Mouse (Mus musculus) brain, embryonic 14.5 days (tissue): ENCODE data around the gene Xrra1.

Source experiments
- CTCF ChIP-seq: fragments of 200-500 bp; IDR thresholded peaks from 2 replicates; pipeline ENCODE4 v1.5.1; 2012; ENCODE audit warnings: inconsistent platforms, mild to moderate bottlenecking, moderate library complexity, borderline replicate concordance; ENCODE audit not compliant: insufficient read depth, insufficient read length; ENCODE audit errors: extremely low read depth
- POLR2A ChIP-seq: fragments of 200-500 bp; IDR thresholded peaks from 2 replicates; pipeline ENCODE4 v1.6.1; 2012; ENCODE audit warnings: mild to moderate bottlenecking, inconsistent platforms, borderline replicate concordance; ENCODE audit not compliant: poor library complexity, insufficient read depth, insufficient read length, severe bottlenecking; ENCODE audit errors: extremely low read depth

DNA sequence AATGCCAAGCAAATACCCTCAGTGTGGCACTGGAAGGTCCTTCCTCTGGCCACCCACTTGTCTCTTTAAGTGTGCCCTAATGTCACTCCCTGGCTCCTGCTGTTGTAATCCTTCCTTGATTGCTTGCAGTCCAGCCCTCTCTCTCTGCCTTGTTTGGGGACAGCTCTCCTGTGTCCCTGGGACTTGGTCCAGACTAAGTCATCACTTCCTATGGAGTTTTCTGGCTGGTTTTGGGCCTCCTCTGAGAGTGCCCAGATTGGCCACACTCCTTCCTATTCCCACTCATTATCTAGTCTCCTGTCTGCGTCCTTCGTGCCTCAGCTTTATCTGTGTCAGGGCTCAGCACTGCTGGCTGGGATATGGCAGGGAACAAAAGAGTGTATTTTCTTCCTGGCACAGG is 56.6 kb downstream of the Xrra1 start:
- no peak for TF ChIP-seq CTCF
- no peak for TF ChIP-seq POLR2A
